Mouse (Mus musculus) heart, postnatal 0 days (tissue): ENCODE measurements around the gene Cnr2.

Experiments
- CTCF ChIP-seq: IDR thresholded peaks from 2 replicates; pipeline ENCODE4 v1.5.1; 2016; ENCODE audit warnings: antibody characterized with exemption, control low read depth, low read depth
- EP300 ChIP-seq: IDR thresholded peaks from 2 replicates; pipeline ENCODE4 v1.6.1; 2016; ENCODE audit warnings: antibody characterized with exemption, low read depth

GRCm38 (mm10) chr4:135918635-135919279, 23.6 kb downstream of the Cnr2 start:
- TF ChIP-seq CTCF (no peak), EP300 (no peak)
